Comparison of ENCODE assay signal across 12 mouse cellular contexts in genomic region chr10:28164746-28165145, GRCm38 (mm10).
"Had no signal": no experiment of that assay in that cellular context is flagged by ENCODE, and none has a peak within 500 bp of the region (broad histone marks: within the 10 kb centered on the region; RNA-seq: fewer than 3 reads in every experiment).

No protein-coding gene starts in this region.

- H3K27ac ChIP-seq: kidney, embryonic 15.5 days; limb, embryonic 15.5 days; liver, embryonic 14.5 days; lung, embryonic 15.5 days; midbrain, embryonic 10.5 days had no signal

- H3K4me1 ChIP-seq: megakaryocyte, embryonic 14.5 days; midbrain, embryonic 10.5 days had no signal

- H3K9ac ChIP-seq: kidney, embryonic 15.5 days; limb, embryonic 15.5 days; liver, embryonic 14.5 days; liver, postnatal 0 days; lung, embryonic 15.5 days had no signal

- H3K9me3 ChIP-seq: kidney, embryonic 15.5 days; limb, embryonic 15.5 days; lung, embryonic 15.5 days; megakaryocyte, embryonic 14.5 days; midbrain, embryonic 10.5 days had no signal

- H3K36me3 ChIP-seq: kidney, embryonic 15.5 days; limb, embryonic 15.5 days; lung, embryonic 15.5 days; midbrain, embryonic 10.5 days had no signal

- ATAC-seq: liver, postnatal 0 days had no signal

- DNase-seq: kidney, adult 11 months; layer of hippocampus, postnatal 36 days; liver, postnatal 0 days; midbrain, embryonic 14.5 days; thymus, postnatal 25 days had no signal

- H3K4me2 ChIP-seq: kidney, embryonic 15.5 days; limb, embryonic 15.5 days; liver, embryonic 11.5 days; lung, embryonic 15.5 days had no signal

- H3K27me3 ChIP-seq: kidney, embryonic 15.5 days; limb, embryonic 15.5 days; lung, embryonic 15.5 days; megakaryocyte, embryonic 14.5 days had no signal

- H3K4me3 ChIP-seq: kidney, embryonic 15.5 days; limb, embryonic 15.5 days; lung, embryonic 15.5 days; megakaryocyte, embryonic 14.5 days; midbrain, embryonic 10.5 days had no signal
